Mouse (Mus musculus) midbrain, postnatal 0 days (tissue): ENCODE measurements around the gene Ralgps1. TPM values are rescaled to one million over a fixed set of nuclear protein-coding genes. Genes with fewer than 3 reads are reported as not detected.

ENCODE experiments used
- ATAC-seq: fragments of 200-750 bp; cut with Nextera tagmentation; 2 replicates; pipeline ENCODE4 v1.8.0; 2017; ENCODE audit warnings: moderate number of reproducible peaks, mild to moderate bottlenecking, moderate TSS enrichment, moderate library complexity; ENCODE audit not compliant: low FRiP score
- DNase-seq: peaks from one replicate; pipeline ENCODE4 v3.0.0-alpha.2; 2015; ENCODE audit warnings: low spot score
- H3K27ac ChIP-seq: fragments of 300-500 bp; sonication (generic); 2 replicates; pipeline ENCODE4 v1.5.1; 2014; ENCODE audit warnings: low read depth, mild to moderate bottlenecking, low read length, mixed read lengths
- H3K27me3 ChIP-seq: fragments of 300-500 bp; sonication (generic); 2 replicates; pipeline ENCODE4 v1.6.1; 2014; ENCODE audit warnings: low read length, control low read depth, mixed read lengths; ENCODE audit not compliant: insufficient read depth
- H3K36me3 ChIP-seq: fragments of 300-500 bp; sonication (generic); 2 replicates; pipeline ENCODE4 v1.6.1; 2014; ENCODE audit warnings: low read length, control low read depth, mixed read lengths; ENCODE audit not compliant: insufficient read depth
- H3K4me1 ChIP-seq: fragments of 300-500 bp; sonication (generic); 2 replicates; pipeline ENCODE4 v1.6.1; 2014; ENCODE audit warnings: mild to moderate bottlenecking, control low read depth, antibody characterized with exemption, low read length, mixed read lengths; ENCODE audit not compliant: insufficient read depth
- H3K4me2 ChIP-seq: fragments of 300-500 bp; sonication (generic); 2 replicates; pipeline ENCODE4 v1.6.1; 2014; ENCODE audit warnings: low read depth, mild to moderate bottlenecking, low read length, mixed read lengths; ENCODE audit not compliant: poor library complexity, severe bottlenecking
- H3K4me3 ChIP-seq: fragments of 300-500 bp; sonication (generic); 2 replicates; pipeline ENCODE4 v1.5.1; 2014; ENCODE audit warnings: low read depth, mild to moderate bottlenecking, low read length, moderate library complexity
- H3K9ac ChIP-seq: fragments of 300-500 bp; sonication (generic); replicated peaks from 2 replicates; pipeline ENCODE4 v1.6.1; 2014; ENCODE audit warnings: mild to moderate bottlenecking, low read length, moderate library complexity, mixed read lengths; ENCODE audit not compliant: poor library complexity, severe bottlenecking
- H3K9me3 ChIP-seq: fragments of 300-500 bp; sonication (generic); 2 replicates; pipeline ENCODE4 v1.6.1; 2016; ENCODE audit warnings: low read length, control low read depth
- CTCF ChIP-seq: IDR thresholded peaks from 2 replicates; pipeline ENCODE4 v1.5.1; 2016; ENCODE audit warnings: antibody characterized with exemption, mild to moderate bottlenecking
- WGBS: fragments of 180-500 bp; shearing (Covaris S2); extraction: QIAGEN DNeasy Blood & Tissue Kit; methylation state at CpG from one replicate; pipeline ENCODE4 v1.1.7; 2014; 5-methylcytosine and 5-hydroxymethylcytosine counted together
- polyA plus RNA-seq: library from polyadenylated mRNA; unstranded; fragments of >200 nt; fragmentation: Nextera tagmentation; extraction: Ambion mirVana; gene quantifications from 2 replicates; pipeline ENCODE4 v1.2.1, GENCODE M21; 2015
- total RNA-seq: library from RNA; depleted of rRNA; stranded (reverse); fragments of >200 nt; gene quantifications from 2 replicates; pipeline ENCODE4 v1.2.3, GENCODE M21; 2014

The Ralgps1 gene
- total and polyA plus RNA-seq, 2 experiments from 2014 or later, result 26.4 to 74.6 TPM

- no peaks in the 10 kb centered on the region for H3K9me3 ChIP-seq
- H3K4me3 ChIP-seq, result no peak overlapping the region
- H3K9ac ChIP-seq, result no peak overlapping the region
- H3K27me3 ChIP-seq, result no peaks in the 10 kb centered on the region
- 0 out of 2 replicates have a peak, but pooled peaks cover 3% of the 10 kb centered on the region for H3K4me1 ChIP-seq
- no peak for DNase-seq
- ATAC-seq, result no peak
- H3K36me3 ChIP-seq, result peaks cover 3% of the 10 kb centered on the region; the same call in 1 of the 2 replicates
- no peak overlapping the region for H3K4me2 ChIP-seq
- no peak for TF ChIP-seq CTCF
- 82% methylated on average over 3 of the region's 3 CpGs for WGBS
- H3K27ac ChIP-seq, result no peak overlapping the region
These were observed 64.7 kb downstream of the Ralgps1 start for GRCm38 (mm10) chr2:33306565-33306964.

- Histone ChIP-seq H3K9me3 (no peaks in the 10 kb centered on the region), H3K4me2 (no peak overlapping the region), H3K27me3 (no peaks in the 10 kb centered on the region), H3K27ac (no peak overlapping the region), H3K4me1 (0 out of 2 replicates have a peak, but pooled peaks cover 3% of the 10 kb centered on the region), H3K4me3 (no peak overlapping the region), H3K9ac (no peak overlapping the region), H3K36me3 (no peaks in the 10 kb centered on the region; the same call in none of the 2 replicates)
- DNase-seq (no peak), ATAC-seq (no peak)
- TF ChIP-seq CTCF, result no peak
- WGBS, result 81% methylated on average over 11 of the region's 11 CpGs
These were observed 67.8 kb downstream of the Ralgps1 start for GRCm38 (mm10) chr2:33303416-33303947.

- Histone ChIP-seq H3K4me3 (no peak overlapping the region), H3K36me3 (no peaks in the 10 kb centered on the region; the same call in none of the 2 replicates), H3K4me1 (0 out of 2 replicates have a peak, but pooled peaks cover 3% of the 10 kb centered on the region), H3K27ac (no peak overlapping the region), H3K9ac (no peak overlapping the region), H3K4me2 (no peak overlapping the region), H3K9me3 (no peaks in the 10 kb centered on the region), H3K27me3 (no peaks in the 10 kb centered on the region)
- no peak for TF ChIP-seq CTCF
- no peak for ATAC-seq
- WGBS, result 61% methylated on average over 4 of the region's 4 CpGs
- DNase-seq, result no peak
These were observed 68.5 kb downstream of the Ralgps1 start for GRCm38 (mm10) chr2:33302828-33303227.

GRCm38 (mm10) chr2:33302405-33302804, 68.9 kb downstream of the Ralgps1 start:
- Histone ChIP-seq H3K4me3 (no peak overlapping the region), H3K9ac (no peak overlapping the region), H3K27me3 (no peaks in the 10 kb centered on the region), H3K27ac (no peak overlapping the region), H3K36me3 (no peaks in the 10 kb centered on the region; the same call in none of the 2 replicates), H3K9me3 (no peaks in the 10 kb centered on the region), H3K4me1 (0 out of 2 replicates have a peak, but pooled peaks cover 3% of the 10 kb centered on the region), H3K4me2 (no peak overlapping the region)
- 53% methylated on average over 3 of the region's 3 CpGs for WGBS
- TF ChIP-seq CTCF, result no peak
- DNase-seq, result no peak
- no peak for ATAC-seq

- H3K4me2 ChIP-seq, result no peak overlapping the region
- no peak for DNase-seq
- H3K4me1 ChIP-seq, result 0 out of 2 replicates have a peak, but pooled peaks cover 3% of the 10 kb centered on the region
- H3K9ac ChIP-seq, result no peak overlapping the region
- no peak overlapping the region for H3K27ac ChIP-seq
- H3K27me3 ChIP-seq, result no peaks in the 10 kb centered on the region
- H3K36me3 ChIP-seq, result no peaks in the 10 kb centered on the region; the same call in 1 of the 2 replicates
- ATAC-seq, result no peak
- no peak overlapping the region for H3K4me3 ChIP-seq
- WGBS, result 63% methylated on average over 3 of the region's 3 CpGs
- TF ChIP-seq CTCF, result no peak
- no peaks in the 10 kb centered on the region for H3K9me3 ChIP-seq
These were observed 70.8 kb downstream of the Ralgps1 start for GRCm38 (mm10) chr2:33300371-33301046.

- H3K27me3 ChIP-seq, result no peaks in the 10 kb centered on the region
- H3K4me2 ChIP-seq, result no peak overlapping the region
- TF ChIP-seq CTCF, result no peak
- WGBS, result 85% methylated on average over 4 of the region's 4 CpGs
- H3K36me3 ChIP-seq, result no peaks in the 10 kb centered on the region; the same call in none of the 2 replicates
- no peaks in the 10 kb centered on the region for H3K9me3 ChIP-seq
- no peak overlapping the region for H3K4me3 ChIP-seq
- H3K27ac ChIP-seq, result no peak overlapping the region
- ATAC-seq, result no peak
- no peak overlapping the region for H3K9ac ChIP-seq
- 0 out of 2 replicates have a peak, but pooled peaks cover 3% of the 10 kb centered on the region for H3K4me1 ChIP-seq
- DNase-seq, result no peak
These were observed 72.4 kb downstream of the Ralgps1 start for GRCm38 (mm10) chr2:33298928-33299327.
